Mouse (Mus musculus) limb, embryonic 12.5 days (tissue): ENCODE data around the gene Cep57. TPM values are rescaled to one million over a fixed set of nuclear protein-coding genes. Genes with fewer than 3 reads are reported as not detected.

Experiments used
- ATAC-seq: fragments of 200-750 bp; cut with Nextera tagmentation; 2 replicates; pipeline ENCODE4 v1.8.0; 2017; ENCODE audit warnings: low read depth, moderate TSS enrichment; ENCODE audit not compliant: insufficient number of reproducible peaks, insufficient read depth, low FRiP score, low TSS enrichment
- H3K27ac ChIP-seq: fragments of 300-500 bp; sonication (generic); 2 replicates; pipeline ENCODE4 v1.5.1; 2016; ENCODE audit warnings: mild to moderate bottlenecking, moderate library complexity
- H3K27me3 ChIP-seq: fragments of 300-500 bp; sonication (generic); 2 replicates; pipeline ENCODE4 v1.6.1; 2016; ENCODE audit warnings: mild to moderate bottlenecking, moderate library complexity
- H3K36me3 ChIP-seq: fragments of 300-500 bp; sonication (generic); 2 replicates; pipeline ENCODE4 v1.6.1; 2016; ENCODE audit warnings: mild to moderate bottlenecking, moderate library complexity
- H3K4me1 ChIP-seq: fragments of 300-500 bp; sonication (generic); replicated peaks from 2 replicates; pipeline ENCODE4 v1.6.1; 2016
- H3K4me2 ChIP-seq: fragments of 300-500 bp; sonication (generic); 2 replicates; pipeline ENCODE4 v1.6.1; 2016; ENCODE audit warnings: mild to moderate bottlenecking, moderate library complexity
- H3K4me3 ChIP-seq: fragments of 300-500 bp; sonication (generic); replicated peaks from 2 replicates; pipeline ENCODE4 v1.5.1; 2016; ENCODE audit warnings: mild to moderate bottlenecking
- H3K9ac ChIP-seq: fragments of 300-500 bp; sonication (generic); replicated peaks from 2 replicates; pipeline ENCODE4 v1.6.1; 2016; ENCODE audit warnings: mild to moderate bottlenecking, moderate library complexity
- H3K9me3 ChIP-seq: fragments of 300-500 bp; sonication (generic); 2 replicates; pipeline ENCODE4 v1.6.1; 2016; ENCODE audit warnings: mild to moderate bottlenecking, moderate library complexity
- WGBS: fragments of 180-500 bp; shearing (Covaris S2); methylation state at CpG from one replicate; pipeline ENCODE4 v1.1.7; 2016; 5-methylcytosine and 5-hydroxymethylcytosine counted together
- polyA plus RNA-seq: library from polyadenylated mRNA; unstranded; fragments of >200 nt; fragmentation: Nextera tagmentation; extraction: Ambion mirVana; gene quantifications from 2 replicates; pipeline ENCODE4 v1.2.1, GENCODE M21; 2016

The Cep57 gene
- polyA plus RNA-seq, 1 experiment from 2014 or later = 77.0 TPM

GRCm38 (mm10) chr9:13835256-13835655 lies 8.3 kb upstream of the Cep57 start:
- Histone ChIP-seq H3K4me3 (no peak overlapping the region), H3K9me3 (no peaks in the 10 kb centered on the region), H3K4me2 (no peak overlapping the region), H3K36me3 (peaks cover 88% of the 10 kb centered on the region), H3K9ac (no peak overlapping the region), H3K4me1 (no peaks in the 10 kb centered on the region), H3K27me3 (no peaks in the 10 kb centered on the region), H3K27ac (no peak overlapping the region)
- 87% methylated on average over 3 of the region's 3 CpGs for WGBS
- ATAC-seq = no peak

- Histone ChIP-seq H3K27ac (peak overlapping the region; percentile 97), H3K4me3 (peak overlapping the region; percentile 85), H3K27me3 (no peaks in the 10 kb centered on the region), H3K4me1 (peaks cover 25% of the 10 kb centered on the region), H3K4me2 (peak overlapping the region; percentile 74), H3K9ac (peak overlapping the region; percentile 94), H3K9me3 (no peaks in the 10 kb centered on the region), H3K36me3 (peaks cover 29% of the 10 kb centered on the region)
- ATAC-seq = no peak; the same call in 1 of the 2 replicates
- WGBS = under 1% methylated on average over 23 of the region's 23 CpGs
These were observed 1.2 kb upstream of the Cep57 start for GRCm38 (mm10) chr9:13828087-13828441.

- Histone ChIP-seq H3K4me1 (peaks cover 25% of the 10 kb centered on the region), H3K9me3 (no peaks in the 10 kb centered on the region), H3K4me2 (peak within 1 kb of the TSS; percentile 74), H3K27me3 (no peaks in the 10 kb centered on the region), H3K36me3 (peaks cover 28% of the 10 kb centered on the region), H3K4me3 (peak within 1 kb of the TSS; percentile 85), H3K9ac (peak within 1 kb of the TSS; percentile 94), H3K27ac (peak within 1 kb of the TSS; percentile 98)
- ATAC-seq = peak; percentile 95
- under 1% methylated on average over 63 of the region's 67 CpGs for WGBS
These were observed 639 bp upstream of the Cep57 start, which contains the start of gene Fam76b for GRCm38 (mm10) chr9:13827406-13828086. Fam76b (plus strand) TSS chr9:13827716.

DNA sequence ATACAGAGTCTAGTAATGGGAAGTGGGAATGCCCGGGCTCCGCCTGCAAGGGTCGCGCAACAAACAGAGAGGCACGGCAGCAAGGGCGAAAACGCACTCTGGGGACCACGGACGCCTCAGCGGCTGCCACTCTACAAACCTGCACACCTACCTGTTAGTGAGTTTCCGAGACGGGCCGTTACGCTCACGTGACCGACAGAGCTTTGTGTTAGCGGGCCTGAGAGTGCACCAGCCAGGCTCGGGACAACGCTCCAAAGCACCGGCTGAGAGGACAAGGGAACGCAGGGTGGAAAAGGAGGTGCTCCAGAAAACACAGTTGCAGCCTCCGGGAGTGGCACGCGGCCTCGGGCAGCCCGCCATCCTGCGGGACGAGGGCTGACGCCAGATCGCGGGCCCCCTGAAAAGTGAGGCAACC lies 509 bp downstream of the Cep57 start:
- Histone ChIP-seq H3K4me3 (peak overlapping the region; percentile 85), H3K27me3 (no peaks in the 10 kb centered on the region), H3K9ac (peak overlapping the region; percentile 90), H3K36me3 (peaks cover 25% of the 10 kb centered on the region), H3K27ac (peak overlapping the region; percentile 98), H3K9me3 (no peaks in the 10 kb centered on the region), H3K4me1 (peaks cover 25% of the 10 kb centered on the region), H3K4me2 (peak overlapping the region; percentile 66)
- peak; percentile 10 for ATAC-seq
- WGBS = under 1% methylated on average over 31 of the region's 31 CpGs

DNA sequence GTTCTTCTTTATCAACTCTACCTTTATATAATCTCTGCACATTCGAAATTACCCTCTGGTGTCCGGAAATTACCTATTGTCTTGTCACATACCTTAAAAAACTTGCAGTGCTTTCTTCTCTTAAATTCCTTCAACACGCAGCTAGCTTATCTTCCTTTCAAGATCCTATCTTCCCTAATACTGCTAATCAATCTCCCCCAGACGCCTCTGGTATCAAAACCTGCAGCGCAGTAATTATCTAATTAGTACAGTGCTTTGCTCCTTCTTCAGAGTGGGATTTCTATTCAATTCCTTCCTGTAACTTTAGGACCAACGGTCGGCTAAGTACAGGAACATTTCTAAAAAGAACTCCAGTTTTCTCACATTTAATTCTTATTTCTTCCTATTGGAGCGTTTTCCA lies 1.0 kb downstream of the Cep57 start:
- WGBS = 11% methylated on average over 8 of the region's 8 CpGs
- Histone ChIP-seq H3K9me3 (no peaks in the 10 kb centered on the region), H3K9ac (peak overlapping the region; percentile 90), H3K27ac (peak overlapping the region; percentile 98), H3K4me1 (peaks cover 25% of the 10 kb centered on the region), H3K4me2 (peak overlapping the region; percentile 66), H3K27me3 (no peaks in the 10 kb centered on the region), H3K4me3 (peak overlapping the region; percentile 85), H3K36me3 (peaks cover 25% of the 10 kb centered on the region)
- no peak for ATAC-seq

GRCm38 (mm10) chr9:13820774-13821173 lies 6.1 kb downstream of the Cep57 start:
- peaks cover 17% of the 10 kb centered on the region for H3K4me1 ChIP-seq
- no peak overlapping the region for H3K4me3 ChIP-seq
- peaks cover 62% of the 10 kb centered on the region for H3K36me3 ChIP-seq
- no peak overlapping the region for H3K27ac ChIP-seq
- H3K27me3 ChIP-seq = no peaks in the 10 kb centered on the region
- WGBS = 89% methylated on average over 3 of the region's 3 CpGs
- H3K9ac ChIP-seq = no peak overlapping the region
- ATAC-seq = no peak
- no peak overlapping the region for H3K4me2 ChIP-seq
- no peaks in the 10 kb centered on the region for H3K9me3 ChIP-seq

- ATAC-seq = no peak
- no peak overlapping the region for H3K9ac ChIP-seq
- H3K4me2 ChIP-seq = no peak overlapping the region
- peaks cover 84% of the 10 kb centered on the region for H3K36me3 ChIP-seq
- 91% methylated on average over 9 of the region's 9 CpGs for WGBS
- H3K9me3 ChIP-seq = no peaks in the 10 kb centered on the region
- no peaks in the 10 kb centered on the region for H3K4me1 ChIP-seq
- no peak overlapping the region for H3K27ac ChIP-seq
- H3K27me3 ChIP-seq = no peaks in the 10 kb centered on the region
- H3K4me3 ChIP-seq = no peak overlapping the region
These were observed 8.5 kb downstream of the Cep57 start for GRCm38 (mm10) chr9:13818369-13818768.

GRCm38 (mm10) chr9:13809937-13810336 lies 17.0 kb downstream of the Cep57 start:
- H3K4me1 ChIP-seq = no peaks in the 10 kb centered on the region
- H3K4me2 ChIP-seq = no peak overlapping the region
- H3K9me3 ChIP-seq = no peaks in the 10 kb centered on the region
- no peak overlapping the region for H3K27ac ChIP-seq
- no peak overlapping the region for H3K4me3 ChIP-seq
- H3K36me3 ChIP-seq = peaks cover 84% of the 10 kb centered on the region
- H3K27me3 ChIP-seq = no peaks in the 10 kb centered on the region
- H3K9ac ChIP-seq = no peak overlapping the region
- no peak for ATAC-seq

- WGBS = 88% methylated on average over 5 of the region's 5 CpGs
- Histone ChIP-seq H3K4me1 (no peaks in the 10 kb centered on the region), H3K9me3 (no peaks in the 10 kb centered on the region), H3K36me3 (peaks cover 86% of the 10 kb centered on the region), H3K4me3 (no peak overlapping the region), H3K27me3 (no peaks in the 10 kb centered on the region), H3K4me2 (no peak overlapping the region), H3K27ac (no peak overlapping the region), H3K9ac (no peak overlapping the region)
- no peak for ATAC-seq
These were observed 19.2 kb downstream of the Cep57 start for GRCm38 (mm10) chr9:13807657-13808056.

GRCm38 (mm10) chr9:13806854-13807253 lies 20.1 kb downstream of the Cep57 start:
- Histone ChIP-seq H3K27me3 (no peaks in the 10 kb centered on the region), H3K9ac (no peak overlapping the region), H3K9me3 (no peaks in the 10 kb centered on the region), H3K4me3 (no peak overlapping the region), H3K4me1 (no peaks in the 10 kb centered on the region), H3K4me2 (no peak overlapping the region), H3K27ac (no peak overlapping the region), H3K36me3 (peaks cover 86% of the 10 kb centered on the region)
- ATAC-seq = no peak
- 95% methylated on average over 7 of the region's 7 CpGs for WGBS

DNA sequence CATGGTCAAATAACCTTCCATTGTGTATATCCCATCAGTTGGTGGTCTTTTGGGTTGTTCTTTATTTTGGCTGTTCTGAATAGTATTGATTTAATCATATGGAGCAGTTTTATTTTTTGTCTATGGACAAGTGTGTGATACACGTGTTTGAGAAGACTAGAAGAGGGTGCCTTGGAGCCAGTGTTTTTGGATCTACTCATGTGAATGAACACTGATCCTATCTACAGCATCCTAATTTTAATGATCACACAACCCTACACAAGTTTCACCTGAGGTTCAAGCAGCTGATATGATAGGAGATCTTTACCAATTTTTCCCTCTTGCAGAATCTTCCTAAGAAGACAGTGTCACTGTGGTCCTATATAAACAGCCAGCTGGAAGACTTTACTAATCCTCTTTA lies 22.4 kb downstream of the Cep57 start:
- peaks cover 80% of the 10 kb centered on the region for H3K36me3 ChIP-seq
- no peaks in the 10 kb centered on the region for H3K4me1 ChIP-seq
- H3K27ac ChIP-seq = no peak overlapping the region
- H3K4me2 ChIP-seq = no peak overlapping the region
- WGBS = 93% methylated on average over 1 of the region's 1 CpGs
- no peaks in the 10 kb centered on the region for H3K27me3 ChIP-seq
- ATAC-seq = no peak
- H3K9me3 ChIP-seq = no peaks in the 10 kb centered on the region
- H3K9ac ChIP-seq = no peak overlapping the region
- H3K4me3 ChIP-seq = no peak overlapping the region

DNA sequence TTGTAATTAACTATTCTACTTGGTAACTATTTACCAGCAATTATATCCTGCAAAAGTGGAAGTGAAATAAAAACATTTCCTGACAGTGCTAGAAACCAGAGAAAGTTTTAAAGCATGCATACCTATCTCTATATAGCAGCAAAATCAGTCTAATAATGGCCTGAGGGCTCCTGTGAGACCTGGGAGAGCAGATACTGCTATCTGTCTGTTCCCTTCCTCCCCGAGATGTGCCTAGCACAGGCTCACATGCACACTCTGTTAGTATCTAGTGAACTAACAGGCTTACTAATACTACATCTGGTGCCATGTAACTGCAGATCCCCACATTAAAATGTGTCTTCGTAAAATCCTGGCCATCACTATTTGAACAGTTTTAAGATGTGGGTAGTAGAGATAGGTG lies 32.2 kb downstream of the Cep57 start:
- H3K27me3 ChIP-seq = no peaks in the 10 kb centered on the region
- peaks cover 78% of the 10 kb centered on the region for H3K36me3 ChIP-seq
- WGBS = 96% methylated on average over 2 of the region's 2 CpGs
- no peak for ATAC-seq
- no peaks in the 10 kb centered on the region for H3K4me1 ChIP-seq
- no peak overlapping the region for H3K4me3 ChIP-seq
- H3K9ac ChIP-seq = no peak overlapping the region
- no peak overlapping the region for H3K4me2 ChIP-seq
- no peak overlapping the region for H3K27ac ChIP-seq
- no peaks in the 10 kb centered on the region for H3K9me3 ChIP-seq
